Mouse (Mus musculus) mature B cell (primary cell): Measurements from ENCODE around the gene Ecm2.

ENCODE experiments used
- in situ Hi-C: fragments of 300-500 bp; cut with MboI; formaldehyde crosslinking; loops from 2 replicates; pipeline ENCODE4 v1.14.3; 2019

Gene Ecm2

GRCm38 (mm10) chr13:49507176-49507575 lies 2.6 kb downstream of the Ecm2 start:
- in situ Hi-C loops = no loop called here

- in situ Hi-C loops = no loop called here
These were observed 14.2 kb downstream of the Ecm2 start for GRCm38 (mm10) chr13:49518761-49519160.

- in situ Hi-C loops = no loop called here
These were observed 21.6 kb downstream of the Ecm2 start for GRCm38 (mm10) chr13:49526235-49526634.

- in situ Hi-C loops = no loop called here
These were observed 26.0 kb downstream of the Ecm2 start for GRCm38 (mm10) chr13:49530636-49531035.

- in situ Hi-C loops = no loop called here
These were observed 32.3 kb downstream of the Ecm2 start for GRCm38 (mm10) chr13:49536946-49537345.

GRCm38 (mm10) chr13:49538693-49539092 lies 34.1 kb downstream of the Ecm2 start:
- in situ Hi-C loops = no loop called here

- in situ Hi-C loops = no loop called here
These were observed 39.7 kb downstream of the Ecm2 start, which contains the start of gene Aspn for GRCm38 (mm10) chr13:49544279-49544678. TSS of gene Aspn (plus strand) at chr13:49544443.

- in situ Hi-C loops = no loop called here
These were observed 41.0 kb downstream of the Ecm2 start for GRCm38 (mm10) chr13:49545646-49546045.

- in situ Hi-C loops = no loop called here
These were observed 41.9 kb downstream of the Ecm2 start for GRCm38 (mm10) chr13:49546517-49546916.

GRCm38 (mm10) chr13:49547563-49548150 lies 43.0 kb downstream of the Ecm2 start:
- in situ Hi-C loops = no loop called here

GRCm38 (mm10) chr13:49549616-49550015 lies 45.0 kb downstream of the Ecm2 start:
- in situ Hi-C loops = no loop called here

- in situ Hi-C loops = no loop called here
These were observed 49.9 kb downstream of the Ecm2 start for GRCm38 (mm10) chr13:49554519-49554918.

GRCm38 (mm10) chr13:49556203-49556602 lies 51.6 kb downstream of the Ecm2 start:
- in situ Hi-C loops = no loop called here

GRCm38 (mm10) chr13:49556924-49557323 lies 52.3 kb downstream of the Ecm2 start:
- in situ Hi-C loops = no loop called here

GRCm38 (mm10) chr13:49559185-49559584 lies 54.6 kb downstream of the Ecm2 start:
- in situ Hi-C loops = no loop called here

GRCm38 (mm10) chr13:49560886-49561285 lies 56.3 kb downstream of the Ecm2 start:
- in situ Hi-C loops = no loop called here

GRCm38 (mm10) chr13:49564347-49564746 lies 59.7 kb downstream of the Ecm2 start:
- in situ Hi-C loops = no loop called here

- in situ Hi-C loops = no loop called here
These were observed 65.8 kb downstream of the Ecm2 start for GRCm38 (mm10) chr13:49570371-49570770.

- in situ Hi-C loops = no loop called here
These were observed 66.8 kb downstream of the Ecm2 start for GRCm38 (mm10) chr13:49571418-49571817.

- in situ Hi-C loops = no loop called here
These were observed 77.2 kb downstream of the Ecm2 start, which contains the start of gene Omd for GRCm38 (mm10) chr13:49581541-49582530. TSS of gene Omd (plus strand) at chr13:49582462.
